Mouse (Mus musculus) heart, embryonic 10.5 days (tissue): ENCODE data around the gene Ank3. TPM values are rescaled to one million over a fixed set of nuclear protein-coding genes. Genes with fewer than 3 reads are reported as not detected.

Source experiments
- DNase-seq: peaks from one replicate; pipeline ENCODE4 v3.0.0-alpha.2; 2017; ENCODE audit warnings: low spot score
- H3K27ac ChIP-seq: fragments of 300-500 bp; sonication (generic); 2 replicates; pipeline ENCODE4 v1.5.1; 2016; ENCODE audit warnings: mild to moderate bottlenecking
- H3K27me3 ChIP-seq: fragments of 300-500 bp; sonication (generic); 2 replicates; pipeline ENCODE4 v1.6.1; 2016; ENCODE audit warnings: mild to moderate bottlenecking; ENCODE audit not compliant: poor library complexity, insufficient read depth, severe bottlenecking
- H3K36me3 ChIP-seq: fragments of 300-500 bp; sonication (generic); 2 replicates; pipeline ENCODE4 v1.6.1; 2016; ENCODE audit warnings: mild to moderate bottlenecking, moderate library complexity
- H3K4me1 ChIP-seq: fragments of 300-500 bp; sonication (generic); 2 replicates; pipeline ENCODE4 v1.6.1; 2016; ENCODE audit warnings: mild to moderate bottlenecking
- H3K4me3 ChIP-seq: fragments of 300-500 bp; sonication (generic); 2 replicates; pipeline ENCODE4 v1.5.1; 2016; ENCODE audit warnings: mild to moderate bottlenecking, moderate library complexity
- H3K9me3 ChIP-seq: fragments of 300-500 bp; sonication (generic); 2 replicates; pipeline ENCODE4 v1.6.1; 2016; ENCODE audit warnings: mild to moderate bottlenecking, moderate library complexity
- WGBS: fragments of 180-500 bp; shearing (Covaris S2); methylation state at CpG from one replicate; pipeline ENCODE4 v1.1.7; 2016; 5-methylcytosine and 5-hydroxymethylcytosine counted together
- polyA plus RNA-seq: library from polyadenylated mRNA; unstranded; fragments of >200 nt; fragmentation: Nextera tagmentation; extraction: Ambion mirVana; gene quantifications from 2 replicates; pipeline ENCODE4 v1.2.1, GENCODE M21; 2016

Ank3 gene
- polyA plus RNA-seq, 1 experiment from 2014 or later: 54.8 TPM

- H3K4me3 ChIP-seq: no peak overlapping the region
- no peaks in the 10 kb centered on the region for H3K36me3 ChIP-seq
- no peaks in the 10 kb centered on the region for H3K27me3 ChIP-seq
- H3K9me3 ChIP-seq: no peaks in the 10 kb centered on the region
- no peaks in the 10 kb centered on the region for H3K4me1 ChIP-seq
- H3K27ac ChIP-seq: no peak overlapping the region
- DNase-seq: no peak
- 82% methylated on average over 7 of the region's 7 CpGs for WGBS
These were observed 32.5 kb downstream of the Ank3 start for GRCm38 (mm10) chr10:69431101-69431500.

DNA sequence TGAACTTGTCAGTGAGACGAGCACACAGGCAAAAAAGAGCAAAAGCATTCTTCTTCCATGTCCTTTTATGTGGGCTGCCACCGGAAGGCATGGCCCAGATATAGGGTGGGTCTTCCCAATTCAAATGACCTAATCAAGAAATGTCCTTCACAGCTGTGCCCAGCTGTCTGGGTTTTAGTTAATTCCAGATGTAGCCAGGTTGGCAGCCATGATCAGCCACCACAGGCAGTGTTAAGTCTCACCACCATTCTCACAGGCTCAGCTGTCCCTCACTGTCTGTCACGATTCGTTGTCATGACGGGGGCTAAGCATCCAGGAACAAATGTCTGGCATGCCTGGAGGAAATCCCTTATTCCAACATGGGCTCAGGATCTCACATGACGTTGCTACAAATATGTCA lies 36.6 kb downstream of the Ank3 start:
- Histone ChIP-seq H3K27ac (no peak overlapping the region), H3K4me1 (no peaks in the 10 kb centered on the region), H3K9me3 (no peaks in the 10 kb centered on the region), H3K36me3 (no peaks in the 10 kb centered on the region), H3K4me3 (no peak overlapping the region), H3K27me3 (no peaks in the 10 kb centered on the region)
- WGBS: 81% methylated on average over 6 of the region's 6 CpGs
- DNase-seq: no peak

DNA sequence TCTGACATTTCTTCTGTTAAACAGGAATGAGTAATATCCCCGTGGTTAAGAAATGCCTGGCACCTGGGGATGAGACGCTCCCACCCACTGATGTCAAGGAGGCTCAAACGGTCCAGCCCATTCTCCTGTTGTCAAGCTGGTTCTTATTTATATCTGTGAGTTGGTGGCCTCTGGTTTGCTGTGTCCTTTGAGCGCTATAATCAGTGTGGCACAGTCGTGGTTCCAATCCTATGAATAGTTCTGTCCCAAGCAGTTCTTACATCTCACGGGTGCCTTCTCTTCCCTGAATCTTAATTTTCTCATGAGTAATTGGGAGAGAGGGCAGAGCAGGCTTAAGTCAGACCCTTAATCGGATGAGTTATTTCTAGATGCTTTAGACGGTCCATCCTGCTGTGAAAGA lies 40.9 kb downstream of the Ank3 start:
- Histone ChIP-seq H3K27me3 (no peaks in the 10 kb centered on the region), H3K9me3 (no peaks in the 10 kb centered on the region), H3K4me1 (no peaks in the 10 kb centered on the region), H3K27ac (no peak overlapping the region), H3K36me3 (no peaks in the 10 kb centered on the region), H3K4me3 (no peak overlapping the region)
- 80% methylated on average over 8 of the region's 8 CpGs for WGBS
- no peak for DNase-seq

- DNase-seq: no peak
- no peak overlapping the region for H3K4me3 ChIP-seq
- 70% methylated on average over 5 of the region's 5 CpGs for whole genome bisulfite sequencing
- H3K27me3 ChIP-seq: no peaks in the 10 kb centered on the region
- no peaks in the 10 kb centered on the region for H3K9me3 ChIP-seq
- H3K27ac ChIP-seq: no peak overlapping the region
- no peaks in the 10 kb centered on the region for H3K36me3 ChIP-seq
- no peaks in the 10 kb centered on the region for H3K4me1 ChIP-seq
These were observed 46.0 kb downstream of the Ank3 start for GRCm38 (mm10) chr10:69444546-69444945.

GRCm38 (mm10) chr10:69445951-69446350 lies 47.4 kb downstream of the Ank3 start:
- no peak for DNase-seq
- H3K27ac ChIP-seq: no peak overlapping the region
- H3K36me3 ChIP-seq: no peaks in the 10 kb centered on the region
- no peak overlapping the region for H3K4me3 ChIP-seq
- H3K4me1 ChIP-seq: no peaks in the 10 kb centered on the region
- H3K27me3 ChIP-seq: no peaks in the 10 kb centered on the region
- no peaks in the 10 kb centered on the region for H3K9me3 ChIP-seq
- 82% methylated on average over 7 of the region's 7 CpGs for WGBS

- no peaks in the 10 kb centered on the region for H3K9me3 ChIP-seq
- no peak overlapping the region for H3K27ac ChIP-seq
- no peak overlapping the region for H3K4me3 ChIP-seq
- WGBS: 75% methylated on average over 5 of the region's 5 CpGs
- no peaks in the 10 kb centered on the region for H3K27me3 ChIP-seq
- no peaks in the 10 kb centered on the region for H3K4me1 ChIP-seq
- no peak for DNase-seq
- no peaks in the 10 kb centered on the region for H3K36me3 ChIP-seq
These were observed 48.0 kb downstream of the Ank3 start for GRCm38 (mm10) chr10:69446566-69446965.

DNA sequence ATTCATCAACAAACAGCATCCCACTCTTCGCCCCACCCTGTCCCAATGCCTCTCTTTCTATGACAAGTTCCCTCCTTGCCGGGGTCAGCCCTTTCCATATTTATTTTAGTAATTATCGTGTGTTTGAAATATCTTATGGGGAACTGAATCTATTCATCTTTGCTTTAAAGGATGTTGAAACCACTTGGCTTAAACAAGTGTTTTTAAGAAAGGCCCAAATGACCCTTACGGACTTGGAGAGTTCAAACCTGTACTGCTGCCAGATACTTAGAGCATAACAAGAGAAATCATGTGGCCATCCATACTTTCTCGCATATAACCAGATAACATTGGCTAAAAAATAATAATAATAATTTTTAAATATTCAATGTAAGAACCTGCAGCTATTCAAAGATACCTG lies 48.7 kb downstream of the Ank3 start:
- H3K4me3 ChIP-seq: no peak overlapping the region
- H3K36me3 ChIP-seq: no peaks in the 10 kb centered on the region
- WGBS: 88% methylated on average over 5 of the region's 5 CpGs
- H3K27me3 ChIP-seq: no peaks in the 10 kb centered on the region
- H3K4me1 ChIP-seq: no peaks in the 10 kb centered on the region
- no peak for DNase-seq
- no peaks in the 10 kb centered on the region for H3K9me3 ChIP-seq
- no peak overlapping the region for H3K27ac ChIP-seq

DNA sequence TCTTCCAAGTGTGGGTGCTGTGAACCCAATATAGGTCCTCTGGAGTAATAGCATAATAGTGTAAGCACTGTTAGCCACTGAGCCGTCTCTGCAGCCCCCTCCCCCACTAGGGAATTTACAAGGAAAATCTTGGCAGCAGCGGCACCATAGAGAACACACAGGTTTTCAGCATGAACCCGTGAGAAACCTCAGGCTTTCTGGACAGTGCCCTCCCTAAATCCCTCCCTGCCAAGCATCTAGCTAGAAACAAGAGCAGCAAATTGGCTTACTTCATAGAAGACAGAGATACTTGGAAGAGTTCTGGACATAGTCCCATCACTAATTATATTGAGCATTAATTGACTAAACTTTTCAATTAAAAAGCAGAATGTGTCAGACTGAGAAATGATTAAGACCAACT lies 49.6 kb downstream of the Ank3 start:
- Histone ChIP-seq H3K4me1 (no peaks in the 10 kb centered on the region), H3K27ac (no peak overlapping the region), H3K27me3 (no peaks in the 10 kb centered on the region), H3K36me3 (no peaks in the 10 kb centered on the region), H3K4me3 (no peak overlapping the region), H3K9me3 (no peaks in the 10 kb centered on the region)
- DNase-seq: no peak
- 74% methylated on average over 3 of the region's 3 CpGs for WGBS

DNA sequence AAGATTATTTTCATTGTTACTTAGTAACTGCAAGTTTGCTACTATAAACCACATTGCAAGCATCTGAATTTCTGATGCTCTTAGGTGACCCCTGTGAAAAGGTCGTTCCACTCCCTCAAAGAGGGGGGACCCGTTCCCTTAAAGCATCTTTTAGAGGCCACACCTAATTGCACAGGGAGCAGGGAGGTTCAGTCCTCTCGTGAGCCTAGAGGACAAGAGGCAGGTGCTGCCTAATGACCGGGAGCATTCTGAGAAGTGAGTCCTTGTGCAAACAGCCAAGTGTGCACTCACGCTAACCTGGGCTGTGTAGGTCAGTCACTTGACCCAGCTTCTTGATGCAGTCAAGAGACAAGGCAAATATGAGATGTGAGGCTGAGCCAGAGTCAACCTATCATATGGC lies 52.4 kb downstream of the Ank3 start:
- Histone ChIP-seq H3K36me3 (no peaks in the 10 kb centered on the region), H3K4me3 (no peak overlapping the region), H3K9me3 (no peaks in the 10 kb centered on the region), H3K27ac (no peak overlapping the region), H3K27me3 (no peaks in the 10 kb centered on the region), H3K4me1 (no peaks in the 10 kb centered on the region)
- WGBS: 66% methylated on average over 5 of the region's 5 CpGs
- no peak for DNase-seq

DNA sequence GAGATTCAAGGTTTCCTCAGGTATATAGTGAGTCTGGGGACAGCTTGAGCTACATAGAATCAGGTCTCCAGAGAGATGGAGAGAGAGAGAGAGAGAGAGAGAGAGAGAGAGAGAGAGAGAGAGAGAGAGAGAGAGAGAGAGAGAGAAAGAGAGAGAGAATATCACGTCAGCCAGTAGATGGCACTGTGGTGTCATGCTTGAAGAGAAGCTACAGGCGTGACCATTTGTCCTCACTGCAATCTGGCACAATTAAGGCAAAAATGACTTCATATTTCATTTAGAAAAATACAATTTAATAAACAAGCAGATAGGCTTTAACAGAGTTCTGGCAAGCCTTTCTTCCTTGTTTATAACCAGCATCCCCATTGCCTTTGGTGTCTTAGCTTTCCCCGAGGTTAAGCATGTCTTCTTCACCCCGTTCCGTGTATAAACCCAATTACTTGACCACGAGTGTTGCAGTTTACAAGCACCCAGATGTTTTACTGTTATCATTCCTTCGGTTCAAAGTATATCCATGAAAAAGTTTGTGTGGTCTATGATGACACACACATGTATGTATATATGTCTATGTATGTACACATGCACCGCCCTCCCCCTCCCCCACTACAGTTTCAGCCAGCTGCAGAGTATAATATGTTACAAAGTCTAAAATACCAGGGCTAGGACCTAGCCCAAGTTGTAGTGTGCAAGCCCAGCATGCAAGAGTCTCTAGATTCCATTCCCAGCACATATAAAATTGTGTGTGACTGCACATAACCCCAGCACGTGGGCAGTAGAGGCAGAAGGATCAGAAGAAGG lies 53.8 kb downstream of the Ank3 start:
- 58% methylated on average over 9 of the region's 9 CpGs for WGBS
- DNase-seq: no peak
- Histone ChIP-seq H3K27me3 (no peaks in the 10 kb centered on the region), H3K36me3 (no peaks in the 10 kb centered on the region), H3K4me1 (no peaks in the 10 kb centered on the region), H3K9me3 (no peaks in the 10 kb centered on the region), H3K4me3 (no peak overlapping the region), H3K27ac (no peak overlapping the region)

- Histone ChIP-seq H3K4me1 (no peaks in the 10 kb centered on the region), H3K27ac (no peak overlapping the region), H3K4me3 (no peak overlapping the region), H3K27me3 (no peaks in the 10 kb centered on the region), H3K9me3 (no peaks in the 10 kb centered on the region), H3K36me3 (no peaks in the 10 kb centered on the region)
- WGBS: 81% methylated on average over 6 of the region's 6 CpGs
- DNase-seq: no peak
These were observed 55.0 kb downstream of the Ank3 start for GRCm38 (mm10) chr10:69453531-69453930.

GRCm38 (mm10) chr10:69454480-69454879 lies 55.9 kb downstream of the Ank3 start:
- Histone ChIP-seq H3K27me3 (no peaks in the 10 kb centered on the region), H3K4me1 (no peaks in the 10 kb centered on the region), H3K27ac (no peak overlapping the region), H3K9me3 (no peaks in the 10 kb centered on the region), H3K4me3 (no peak overlapping the region), H3K36me3 (no peaks in the 10 kb centered on the region)
- no peak for DNase-seq
- WGBS: 71% methylated on average over 7 of the region's 7 CpGs

DNA sequence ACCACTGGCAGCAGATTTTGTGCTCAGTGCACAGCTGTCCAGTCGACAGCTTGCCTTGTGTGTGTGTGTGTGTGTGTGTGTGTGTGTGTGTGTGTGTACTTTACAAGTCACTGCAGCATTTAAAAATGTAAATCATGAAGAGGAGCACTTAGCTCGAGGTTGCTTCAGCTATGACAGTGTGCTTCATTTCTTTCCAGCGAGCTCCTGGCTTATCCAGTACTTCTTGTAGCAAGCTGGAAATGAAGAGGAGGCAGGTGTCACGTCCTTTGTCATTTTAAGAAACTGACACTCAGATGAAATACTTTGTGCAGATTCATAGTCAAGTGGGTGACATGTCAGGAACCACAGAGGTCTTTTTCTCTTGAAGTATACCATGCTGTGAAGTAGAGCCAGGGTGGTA lies 66.3 kb downstream of the Ank3 start:
- H3K4me1 ChIP-seq: peaks cover 3% of the 10 kb centered on the region; the same call in 1 of the 2 replicates
- H3K36me3 ChIP-seq: no peaks in the 10 kb centered on the region
- H3K27ac ChIP-seq: no peak overlapping the region
- no peaks in the 10 kb centered on the region for H3K9me3 ChIP-seq
- no peak overlapping the region for H3K4me3 ChIP-seq
- no peak for DNase-seq
- H3K27me3 ChIP-seq: no peaks in the 10 kb centered on the region
- WGBS: 62% methylated on average over 4 of the region's 4 CpGs
